Mouse (Mus musculus) cerebellum, postnatal 10 days (tissue): ENCODE data around the gene Ptpro.

ENCODE experiments used
- DNase-seq, 2 experiments: peaks; one replicate each; pipeline ENCODE4 v3.0.0; 2021; ENCODE audit warnings: mixed read lengths in 2 of 2

Gene Ptpro

GRCm38 (mm10) chr6:137504052-137504451 is 251.9 kb downstream of the Ptpro start:
- no peak for DNase-seq

DNA sequence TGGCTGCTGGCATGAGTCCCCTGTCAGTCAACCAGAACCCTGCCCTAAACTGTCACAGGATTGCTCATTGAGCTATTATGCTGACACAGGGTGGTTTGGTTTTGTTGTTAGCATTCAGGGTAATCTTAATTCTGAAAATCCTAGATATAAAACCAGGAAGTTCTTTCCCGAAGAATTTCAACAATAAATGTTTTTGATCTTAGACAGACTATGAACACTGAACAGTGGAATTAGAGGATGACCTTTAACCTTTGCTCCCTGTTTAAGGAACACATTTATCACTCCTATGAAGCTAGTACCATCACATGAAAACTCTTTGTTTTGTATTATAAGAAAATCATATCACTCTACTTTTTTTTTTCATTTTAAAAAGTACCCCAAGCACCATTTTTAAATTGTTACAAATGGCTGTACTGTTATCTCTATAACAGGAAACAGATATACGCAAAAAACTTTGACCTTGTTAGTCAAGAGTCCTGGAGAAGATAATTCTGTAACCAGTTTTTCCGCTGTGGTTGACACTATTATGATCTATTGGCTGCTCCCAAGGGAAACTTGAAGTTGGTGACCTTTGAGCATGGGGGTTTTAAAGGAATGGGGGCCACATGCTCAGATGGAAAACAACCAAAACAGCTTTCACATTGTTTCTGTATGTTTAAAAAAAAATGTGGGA is 253.6 kb downstream of the Ptpro start:
- DNase-seq: no peak

GRCm38 (mm10) chr6:137506563-137506962 is 254.4 kb downstream of the Ptpro start:
- DNase-seq: no peak

GRCm38 (mm10) chr6:137508936-137509335 is 256.8 kb downstream of the Ptpro start:
- DNase-seq: no peak

GRCm38 (mm10) chr6:137509341-137510045 is 257.4 kb downstream of the Ptpro start:
- DNase-seq: no peak

GRCm38 (mm10) chr6:137512753-137513152 is 260.6 kb downstream of the Ptpro start:
- DNase-seq: no peak
